Comparison of ENCODE assay signal across 1 mouse cellular context in the genomic region with DNA sequence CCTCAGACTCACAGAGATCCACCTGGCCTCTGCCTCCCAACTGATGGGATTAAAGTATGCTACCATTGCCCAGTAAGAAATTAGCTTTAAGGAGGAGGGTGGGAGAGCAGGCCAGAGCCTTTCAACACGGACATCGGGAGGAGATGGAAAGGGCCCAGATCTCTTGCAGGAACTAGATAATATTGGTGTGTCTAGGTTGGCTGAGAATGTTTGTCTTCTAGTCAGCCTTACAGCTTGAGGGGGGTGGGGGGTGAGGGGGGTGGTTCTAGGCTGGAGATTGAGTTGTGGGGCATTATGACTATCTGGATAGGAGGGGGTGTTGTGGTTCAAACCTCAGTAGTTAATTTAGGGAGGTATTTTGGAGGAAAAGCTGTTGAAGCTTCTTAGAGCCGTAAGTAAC.
A peak's percentile ranks its signal among the peaks of the same experiment; 100 is the strongest.
TF ChIP-seq lines count a peak whose summit lies in the region.

No protein-coding gene starts in this region.

TF ChIP-seq in MEL, 35 proteins besides CTCF, POLR2A, EP300 and RAD21:
- TF ChIP-seq MAZ (IDR thresholded peaks at IDR 0.05; ENCODE audit: low read depth, low read length): no peak
- TF ChIP-seq KAT2A (conservative IDR thresholded peaks at IDR 0.05; ENCODE audit: low read depth, low read length): no peak
- TF ChIP-seq ZC3H11A (IDR thresholded peaks at IDR 0.05; ENCODE audit: low read depth, low read length): no peak
- no peak for TF ChIP-seq GATA1 (IDR thresholded peaks at IDR 0.05; ENCODE audit: low read depth, low read length)
- peak; percentile 45; the same call in 1 of the 2 replicates for TF ChIP-seq ETS1 (IDR thresholded peaks at IDR 0.05; ENCODE audit: low read depth, low read length)
- TF ChIP-seq ZNF384 (IDR thresholded peaks at IDR 0.05; ENCODE audit: low read depth, low read length): no peak; the same call in 1 of the 2 replicates
- no peak for TF ChIP-seq POLR2AphosphoS5 (IDR thresholded peaks at IDR 0.05; ENCODE audit: borderline replicate concordance, low read depth, low read length)
- TF ChIP-seq NRF1 (IDR thresholded peaks at IDR 0.05; ENCODE audit: insufficient read depth, low read depth, low read length, poor library complexity, severe bottlenecking): no peak
- TF ChIP-seq TCF12 (IDR thresholded peaks at IDR 0.05; ENCODE audit: low read depth, low read length): peak; percentile 66; the same call in 1 of the 2 replicates
- TF ChIP-seq USF1 (IDR thresholded peaks at IDR 0.05; ENCODE audit: low read depth, low read length): no peak
- TF ChIP-seq SIN3A (IDR thresholded peaks at IDR 0.05; ENCODE audit: low read length): peak; percentile 45; the same call in 1 of the 2 replicates
- TF ChIP-seq ELF1 (IDR thresholded peaks at IDR 0.05; ENCODE audit: low read depth, low read length): peak; percentile 23; the same call in 1 of the 2 replicates
- peak; percentile 36; the same call in 1 of the 2 replicates for TF ChIP-seq RCOR1 (IDR thresholded peaks at IDR 0.05; ENCODE audit: low read depth, low read length)
- 0 out of 2 replicates have a peak, but pooled peaks have one; percentile 15 for TF ChIP-seq TAL1 (IDR thresholded peaks at IDR 0.05; ENCODE audit: low read length)
